Mouse (Mus musculus): Measurements from ENCODE around the gene Ticam1. TPM values are rescaled to one million over a fixed set of nuclear protein-coding genes. Genes with fewer than 3 reads are reported as not detected.

The Ticam1 gene
- polyA plus RNA-seq (2012; rRNA removed) = 42.4 and 48.5 TPM in 2 replicates

GRCm38 (mm10) chr17:56276643-56277566 lies at the start of gene Ticam1:
Gene Ticam1, minus strand, starts transcription at chr17:56276786.

GRCm38 (mm10) chr17:56325450-56326152 lies 49.0 kb upstream of the Ticam1 start, which contains the start of gene Kdm4b:
Gene Kdm4b, plus strand, starts transcription at chr17:56326062.

GRCm38 (mm10) chr17:56303160-56303846 lies 26.7 kb upstream of the Ticam1 start, which contains the start of gene Uhrf1:
Gene Uhrf1, plus strand, starts transcription at chr17:56303321.

GRCm38 (mm10) chr17:56300186-56300585 lies 23.6 kb upstream of the Ticam1 start, which contains the start of gene Arrdc5:
Gene Arrdc5, minus strand, starts transcription at chr17:56300286.

GRCm38 (mm10) chr17:56292531-56293222 lies 16.1 kb upstream of the Ticam1 start, which contains the start of gene Plin3:
Gene Plin3, minus strand, starts transcription at chr17:56292873.

GRCm38 (mm10) chr17:56256239-56256881 lies 20.2 kb downstream of the Ticam1 start, which contains the start of gene Fem1a:
Gene Fem1a, plus strand, starts transcription at chr17:56256810.

Other genes with a start within 250 kb of the Ticam1 start
- gene Sh3gl1, start 240.2 kb downstream of the Ticam1 start, polyA plus RNA-seq (2012; rRNA removed) = 64.4 and 75.5 TPM in 2 replicates
- 3.0 and 3.6 TPM in 2 replicates for gene Chaf1a, start 236.3 kb downstream of the Ticam1 start, polyA plus RNA-seq (2012; rRNA removed)
- gene Ubxn6, start 201.8 kb downstream of the Ticam1 start, polyA plus RNA-seq (2012; rRNA removed) = 59.7 and 66.8 TPM in 2 replicates
- 28.7 and 35.8 TPM in 2 replicates for gene Hdgfl2, start 197.2 kb downstream of the Ticam1 start, polyA plus RNA-seq (2012; rRNA removed)
- gene Plin4, start 167.0 kb downstream of the Ticam1 start, polyA plus RNA-seq (2012; rRNA removed) = 19.6 and 23.9 TPM in 2 replicates
- 0.37 and 0.65 TPM in 2 replicates for gene Plin5, start 159.2 kb downstream of the Ticam1 start, polyA plus RNA-seq (2012; rRNA removed)
- gene Lrg1, start 154.8 kb downstream of the Ticam1 start, polyA plus RNA-seq (2012; rRNA removed) = 14.3 and 21.9 TPM in 2 replicates
- gene Sema6b, start 136.4 kb downstream of the Ticam1 start, polyA plus RNA-seq (2012; rRNA removed) = 8.0 and 8.2 TPM in 2 replicates
- 13.1 and 13.6 TPM in 2 replicates for gene Tnfaip8l1, start 114.3 kb downstream of the Ticam1 start, polyA plus RNA-seq (2012; rRNA removed)
- 95.9 and 109 TPM in 2 replicates for gene Mydgf, start 92.9 kb downstream of the Ticam1 start, polyA plus RNA-seq (2012; rRNA removed)
- 47.5 and 53.8 TPM in 2 replicates for gene Dpp9, start 57.9 kb downstream of the Ticam1 start, polyA plus RNA-seq (2012; rRNA removed)
- 33.4 and 34.7 TPM in 2 replicates for gene Fem1a, start 20.0 kb downstream of the Ticam1 start, polyA plus RNA-seq (2012; rRNA removed)
- 49.5 and 51.8 TPM in 2 replicates for gene Plin3, start 16.1 kb upstream of the Ticam1 start, polyA plus RNA-seq (2012; rRNA removed)
- gene Arrdc5, start 23.5 kb upstream of the Ticam1 start, polyA plus RNA-seq (2012; rRNA removed) = not detected in 2 replicates
- 14.5 and 15.3 TPM in 2 replicates for gene Uhrf1, start 26.5 kb upstream of the Ticam1 start, polyA plus RNA-seq (2012; rRNA removed)
- 39.1 and 44.1 TPM in 2 replicates for gene Kdm4b, start 49.3 kb upstream of the Ticam1 start, polyA plus RNA-seq (2012; rRNA removed)
- gene Ptprs, start 199.7 kb upstream of the Ticam1 start, polyA plus RNA-seq (2012; rRNA removed) = 115 and 127 TPM in 2 replicates
- not detected in 2 replicates for gene Znrf4, start 235.6 kb upstream of the Ticam1 start, polyA plus RNA-seq (2012; rRNA removed)

All from colon, adult 2 months (tissue).